Mouse (Mus musculus) adipocyte (in vitro differentiated cells): ENCODE measurements around the gene Slc22a17.
A peak's percentile ranks its signal among the peaks of the same experiment; 100 is the strongest.
"Not testable (repeated sequence)": the region's sequence is repeated elsewhere in the genome, so short reads cannot be mapped to it uniquely, and the experiment has no call there.

ENCODE experiments used
- DNase-seq: peaks from one replicate; pipeline ENCODE4 v3.0.0-alpha.2; 2016; ENCODE audit warnings: low spot score

The Slc22a17 gene

DNA sequence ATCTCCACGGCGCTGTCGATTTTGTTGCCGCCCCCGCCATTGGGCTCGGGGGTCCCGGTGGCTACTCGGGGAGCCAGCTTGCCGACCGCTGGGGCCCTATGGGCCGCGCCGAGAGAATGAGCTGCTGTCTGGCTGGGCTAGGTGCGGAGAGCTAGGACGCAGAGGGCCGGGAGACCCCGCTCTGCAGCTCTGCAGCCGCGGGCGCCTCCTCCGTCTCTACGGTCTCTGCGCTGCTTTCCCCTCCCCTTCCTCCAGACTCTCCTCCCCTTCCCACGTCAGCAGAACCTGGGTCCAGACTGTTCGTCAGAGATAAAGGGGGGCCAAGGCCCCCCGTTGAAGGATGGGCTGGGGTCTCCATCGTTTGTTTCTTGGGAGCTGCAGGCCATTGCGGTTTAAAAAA lies at the start of gene Slc22a17:
Gene Slc22a17, minus strand, starts transcription at position 247 of the 400 bp plus-strand sequence.
- no peak for DNase-seq

DNA sequence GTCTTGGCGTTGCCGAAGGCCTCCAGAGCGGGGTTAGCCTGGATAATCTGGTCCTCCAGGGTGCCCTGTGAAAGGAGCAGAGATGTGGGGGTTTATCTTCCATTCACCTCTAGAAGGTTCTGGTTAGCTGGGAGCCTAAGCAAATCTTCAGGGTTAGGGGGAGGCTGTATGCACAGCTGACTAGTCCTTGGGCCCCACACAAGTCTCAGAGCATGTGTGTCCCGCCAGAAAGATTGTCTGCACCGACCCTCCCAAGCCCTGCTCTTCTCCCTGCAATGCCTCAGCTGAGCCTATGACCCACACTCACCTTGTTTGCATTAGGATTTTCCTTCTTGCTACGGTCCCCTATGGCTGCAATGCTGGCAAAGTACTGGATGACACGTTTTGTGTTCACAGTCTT lies 49.8 kb upstream of the Slc22a17 start:
- DNase-seq = no peak

DNA sequence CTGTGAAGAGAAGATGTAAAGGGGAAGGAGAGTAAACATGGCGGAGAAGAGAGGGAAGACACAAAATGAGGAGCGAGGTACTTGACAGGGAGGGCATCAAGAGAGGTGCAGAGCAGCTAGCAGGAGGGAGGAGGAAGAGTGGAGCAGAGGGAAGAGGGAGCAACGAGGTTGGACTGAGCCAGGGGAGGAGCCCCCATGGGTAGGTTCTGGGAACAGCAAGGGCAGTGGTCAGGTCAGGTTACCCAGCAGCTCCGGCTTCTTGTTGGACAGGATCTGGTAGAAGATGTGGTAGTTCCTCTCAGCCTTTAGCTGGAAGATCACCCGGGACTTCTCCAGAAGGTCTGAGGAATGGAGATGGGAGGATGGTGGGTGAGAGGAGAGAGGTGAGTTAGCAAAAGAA lies 48.6 kb upstream of the Slc22a17 start:
- DNase-seq = no peak

DNA sequence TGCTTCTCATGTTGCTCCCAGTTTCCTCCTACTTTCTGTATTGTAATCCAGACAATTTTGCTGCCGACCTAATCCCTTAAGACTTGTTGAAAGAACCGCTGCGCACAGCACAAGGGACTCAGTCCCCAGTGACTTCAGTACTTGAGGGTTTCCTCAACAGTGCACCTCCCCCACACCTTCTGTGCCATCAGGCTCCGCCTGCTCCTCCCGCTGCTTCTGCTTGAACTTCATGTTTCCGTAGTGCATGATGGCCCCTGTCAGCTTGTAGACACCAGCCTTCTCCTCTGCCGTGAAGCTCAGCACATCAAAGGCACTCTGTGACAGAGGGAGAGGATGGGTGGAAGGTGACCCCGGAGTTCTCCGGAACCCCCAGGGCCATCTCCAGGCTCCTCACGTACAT lies 47.8 kb upstream of the Slc22a17 start:
- DNase-seq = no peak

DNA sequence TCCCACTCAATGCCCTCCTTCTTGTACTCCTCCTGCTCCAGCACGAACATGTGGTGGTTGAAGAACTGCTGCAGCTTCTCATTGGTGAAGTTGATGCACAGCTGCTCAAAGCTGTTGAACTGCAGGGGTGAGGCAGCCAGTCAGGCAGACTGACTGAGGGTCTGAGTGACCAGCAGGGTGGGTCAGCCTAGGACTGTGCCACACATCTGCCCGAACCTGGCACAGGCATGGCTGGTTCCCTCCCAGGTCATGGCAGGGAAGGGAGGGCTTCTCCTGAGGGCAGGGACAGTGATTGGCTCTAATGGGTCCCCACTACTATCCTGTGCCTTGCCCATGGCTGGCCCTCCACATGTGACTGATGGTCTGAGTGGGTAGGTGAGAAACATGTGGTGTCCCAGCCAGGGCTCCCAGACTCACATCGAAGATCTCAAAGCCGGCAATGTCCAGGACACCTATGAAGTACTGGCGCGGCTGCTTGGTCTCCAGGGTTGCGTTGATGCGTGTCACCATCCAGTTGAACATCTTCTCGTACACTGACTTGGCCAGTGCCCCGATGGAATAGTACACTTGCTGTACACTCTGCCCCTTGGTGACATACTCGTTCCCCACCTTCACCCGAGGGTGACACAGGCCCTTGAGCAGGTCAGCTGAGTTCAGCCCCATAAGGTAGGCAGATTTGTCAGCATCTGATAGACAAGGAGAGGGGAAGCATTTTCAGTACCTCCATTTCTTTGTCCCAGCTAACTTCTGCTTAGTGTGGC lies 47.1 kb upstream of the Slc22a17 start:
- DNase-seq = not testable (repeated sequence)

DNA sequence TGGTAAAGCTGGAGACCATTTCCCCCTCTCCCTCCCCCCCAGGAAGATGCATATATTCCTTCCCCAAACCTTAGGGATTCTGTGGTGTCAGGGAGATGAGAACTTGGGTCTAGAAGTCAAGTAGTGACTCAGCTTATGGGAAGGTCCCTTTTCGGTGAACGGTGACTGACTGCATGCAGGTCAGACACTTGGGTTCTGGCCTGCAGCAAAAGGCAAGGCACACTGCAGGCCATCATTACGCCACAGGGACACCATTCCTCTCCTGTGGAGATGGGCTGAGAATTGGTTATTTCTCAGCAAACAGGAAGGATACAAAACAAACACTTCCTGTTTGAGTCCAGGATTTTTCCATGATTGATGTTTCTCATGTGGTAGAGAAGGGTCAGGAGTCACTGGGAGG lies 46.3 kb upstream of the Slc22a17 start:
- no peak for DNase-seq

DNA sequence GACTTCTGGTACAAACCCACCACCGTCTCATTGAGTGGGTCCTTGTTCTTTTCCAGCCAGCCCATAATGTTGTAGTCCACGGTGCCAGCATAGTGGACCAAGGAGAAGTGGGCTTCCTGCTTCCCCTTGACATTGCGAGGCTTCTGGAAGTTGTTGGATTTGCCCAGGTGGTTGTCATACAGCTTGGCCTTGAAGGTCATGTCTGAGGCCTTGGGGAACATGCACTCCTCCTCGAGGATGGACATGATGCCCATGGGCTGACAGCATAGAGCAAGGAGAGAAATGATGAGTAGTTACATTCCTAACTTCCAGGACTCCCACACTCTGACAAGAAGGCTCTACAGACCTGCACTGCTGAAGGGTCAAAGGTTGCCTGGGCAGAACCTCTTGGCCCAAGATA lies 45.6 kb upstream of the Slc22a17 start:
- DNase-seq = no peak

DNA sequence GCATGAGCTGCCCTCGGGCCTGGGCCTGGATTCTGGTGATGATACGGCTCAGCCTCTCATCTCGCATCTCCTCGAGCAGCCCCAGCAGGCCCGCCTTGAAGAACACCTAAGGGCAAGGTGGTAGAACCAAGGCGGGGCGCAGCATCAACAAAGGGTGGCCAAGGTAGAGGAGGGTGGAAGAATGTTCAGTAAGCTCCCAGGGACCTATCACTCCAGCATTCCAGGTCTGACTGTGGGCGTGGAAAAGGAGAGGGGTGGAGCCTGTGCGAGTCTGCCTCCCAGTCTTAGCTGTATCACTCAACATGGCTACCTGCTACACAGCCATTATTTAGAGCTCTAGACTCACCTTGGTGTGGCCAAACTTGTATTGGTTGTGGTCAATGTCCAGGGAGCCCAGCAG lies 43.6 kb upstream of the Slc22a17 start:
- DNase-seq = no peak

DNA sequence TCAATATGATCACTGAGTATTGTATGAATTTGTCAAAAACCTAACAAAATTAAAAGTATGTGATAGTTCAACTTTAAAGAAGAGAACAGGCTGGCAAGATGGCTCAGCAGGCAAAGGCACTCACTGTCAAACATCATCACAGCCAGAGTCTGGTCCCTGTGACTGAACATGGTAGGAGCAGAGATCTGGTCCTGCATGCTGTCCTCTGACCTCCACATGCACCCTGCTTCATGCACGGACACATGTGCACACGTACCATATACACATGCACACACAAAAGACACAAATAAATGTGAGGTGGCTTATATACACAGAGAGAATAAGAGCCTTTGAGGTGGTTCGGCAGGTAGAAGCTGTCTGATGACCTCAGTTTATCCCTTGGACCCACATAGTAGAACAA lies 42.5 kb upstream of the Slc22a17 start:
- no peak for DNase-seq

DNA sequence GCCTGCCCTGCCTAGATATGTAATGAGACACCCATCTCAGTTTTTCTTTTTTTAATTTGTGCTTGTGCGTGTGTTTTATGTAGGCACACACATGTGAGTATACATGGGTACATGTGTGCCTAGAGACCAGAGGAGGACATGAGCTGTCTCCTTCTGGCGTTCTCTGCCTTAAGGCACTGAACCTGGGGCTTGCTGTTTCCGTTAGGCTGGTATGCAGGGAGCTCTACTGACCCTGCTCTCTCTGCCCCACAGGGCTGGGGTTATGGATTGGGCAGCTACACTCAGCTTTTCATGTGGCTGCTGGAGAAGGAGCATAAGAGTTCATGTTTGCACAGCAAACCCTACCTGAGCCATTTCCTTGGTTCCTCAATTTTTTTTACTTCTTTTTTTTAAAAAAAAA lies 41.5 kb upstream of the Slc22a17 start:
- DNase-seq = no peak

DNA sequence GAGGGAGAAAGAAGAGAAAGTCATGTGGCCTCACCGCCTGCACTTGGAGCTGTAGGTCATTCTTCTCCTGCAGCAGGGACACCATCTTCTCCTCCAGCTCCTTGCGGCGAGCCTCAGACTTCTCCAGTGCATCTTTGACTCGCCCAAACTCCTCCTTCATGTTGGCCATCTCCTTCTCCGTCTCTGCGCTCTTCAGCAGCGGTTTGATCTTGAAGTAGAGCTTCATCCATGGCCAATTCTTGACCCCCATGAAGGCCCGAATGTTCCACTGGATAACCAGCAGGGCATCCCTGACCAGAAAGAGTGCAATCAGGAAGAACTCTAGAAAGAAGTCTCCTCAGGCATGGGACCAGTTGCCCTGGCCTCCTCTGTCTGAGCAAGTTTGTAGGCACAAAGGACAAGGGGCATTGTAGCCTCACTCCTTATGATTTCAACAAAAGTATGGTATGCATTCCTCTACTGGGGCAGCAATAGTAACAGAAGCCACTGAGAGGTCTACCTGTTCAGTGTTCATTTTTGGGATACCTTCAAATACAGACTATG lies 40.8 kb upstream of the Slc22a17 start:
- DNase-seq = no peak

DNA sequence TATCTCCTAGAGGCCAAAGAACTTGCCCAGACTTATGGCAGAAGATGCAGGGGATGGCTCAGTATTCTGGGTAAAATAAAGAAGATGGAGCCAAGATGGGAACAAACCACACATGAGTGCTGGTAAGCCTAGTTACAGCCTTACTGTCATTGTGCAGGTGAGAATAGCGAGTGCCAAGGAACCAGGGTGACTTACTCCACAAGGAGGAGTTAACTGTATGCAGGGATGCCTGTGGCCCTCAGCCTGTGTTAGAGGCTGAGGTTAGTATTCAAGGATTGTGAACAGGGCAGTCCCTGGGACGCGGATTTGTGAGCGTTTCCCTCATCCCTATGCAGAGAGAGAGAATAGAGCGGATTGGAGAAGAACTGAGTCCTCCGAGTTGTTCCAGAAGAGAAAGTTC lies 38.7 kb upstream of the Slc22a17 start:
- DNase-seq = no peak

DNA sequence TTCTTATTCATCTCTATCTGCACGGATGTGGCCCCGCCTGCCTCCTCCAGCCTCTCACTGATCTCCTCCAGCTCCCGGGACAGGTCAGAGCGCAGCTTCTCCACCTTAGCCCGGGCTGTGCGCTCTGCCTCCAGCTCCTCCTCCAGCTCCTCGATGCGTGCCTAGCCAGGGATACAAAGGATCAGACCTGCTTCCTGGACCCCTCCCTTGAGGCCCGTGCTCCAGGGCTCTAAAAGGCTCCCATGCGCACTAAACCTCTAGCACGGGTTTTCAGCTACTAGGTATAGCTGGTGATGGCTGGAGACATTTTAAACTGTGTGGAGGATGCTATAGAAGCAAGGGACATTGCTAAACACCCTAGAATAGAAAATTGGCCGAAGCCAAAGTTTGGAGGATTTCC lies 37.6 kb upstream of the Slc22a17 start:
- DNase-seq = no peak

DNA sequence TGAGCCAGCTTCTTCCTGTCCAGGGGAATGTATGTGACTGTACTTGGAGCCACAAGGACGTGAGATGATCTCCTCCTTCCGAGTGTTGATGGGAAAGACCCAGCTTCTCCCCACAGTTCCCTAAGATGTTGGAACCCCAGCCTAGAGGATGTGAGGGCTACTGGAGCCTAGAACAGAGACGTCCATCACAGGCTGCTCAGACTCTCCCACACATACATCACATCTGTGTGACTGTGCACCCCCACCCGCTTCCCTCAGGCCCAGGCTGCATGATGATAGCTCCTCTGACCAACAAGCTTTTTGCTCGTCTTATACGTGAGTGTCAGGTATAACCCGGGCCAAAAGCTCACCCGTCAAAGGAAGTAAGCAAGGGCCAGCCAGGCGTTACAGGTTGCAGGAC lies 35.8 kb upstream of the Slc22a17 start:
- DNase-seq = no peak

DNA sequence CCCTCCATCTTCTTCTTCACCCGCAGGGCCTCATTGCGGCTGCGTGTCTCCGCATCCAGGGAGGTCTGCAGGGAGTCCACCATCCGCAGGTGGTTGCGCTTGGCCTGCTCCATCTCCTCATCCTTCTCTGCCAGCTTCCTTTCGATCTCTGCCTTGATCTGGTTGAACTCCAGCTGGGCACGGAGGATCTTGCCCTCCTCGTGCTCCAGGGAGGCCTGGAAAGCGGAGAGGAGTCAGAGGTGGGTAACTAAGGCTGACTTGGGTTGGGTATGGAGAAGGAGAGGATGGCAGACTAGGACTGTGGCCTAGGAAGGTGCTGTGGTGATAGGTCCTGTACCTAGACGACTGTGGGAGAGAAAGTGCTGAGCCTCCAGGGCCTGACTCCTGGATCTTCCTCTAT lies 34.1 kb upstream of the Slc22a17 start:
- not testable (repeated sequence) for DNase-seq

DNA sequence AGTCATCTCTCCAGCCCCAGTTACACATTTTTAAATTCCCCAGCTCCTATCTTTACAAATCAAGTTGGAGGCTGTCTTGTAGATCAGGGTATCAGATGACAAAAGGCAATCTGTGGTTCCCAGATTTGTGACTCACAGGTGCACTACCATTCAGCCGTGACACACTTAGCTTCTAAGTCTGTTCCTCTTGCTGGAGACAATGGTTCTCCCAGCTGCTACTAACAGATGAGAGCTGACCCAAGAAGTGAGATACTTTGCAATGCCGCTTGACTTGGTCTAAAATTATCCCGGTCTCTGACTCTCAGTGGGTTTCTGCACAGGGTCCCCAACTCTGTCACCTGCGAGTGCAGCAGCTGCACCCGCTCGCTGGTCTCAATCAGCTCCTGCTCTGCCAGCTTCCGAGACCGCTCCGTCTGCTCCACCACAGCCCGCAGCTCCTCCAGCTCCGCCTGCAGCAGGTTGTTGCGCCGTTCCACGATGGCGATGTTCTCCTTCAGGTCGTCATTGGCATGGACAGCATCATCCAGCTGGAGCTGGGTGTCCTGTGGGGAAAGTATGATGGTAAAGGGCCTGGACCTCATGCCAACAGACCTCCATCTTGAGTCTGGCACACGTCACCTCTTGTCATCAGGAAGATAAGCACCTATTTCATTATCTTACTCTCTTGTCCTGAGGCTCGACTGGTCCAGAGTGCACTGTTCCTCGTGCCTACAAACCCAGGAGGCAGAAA lies 33.2 kb upstream of the Slc22a17 start:
- DNase-seq = no peak

DNA sequence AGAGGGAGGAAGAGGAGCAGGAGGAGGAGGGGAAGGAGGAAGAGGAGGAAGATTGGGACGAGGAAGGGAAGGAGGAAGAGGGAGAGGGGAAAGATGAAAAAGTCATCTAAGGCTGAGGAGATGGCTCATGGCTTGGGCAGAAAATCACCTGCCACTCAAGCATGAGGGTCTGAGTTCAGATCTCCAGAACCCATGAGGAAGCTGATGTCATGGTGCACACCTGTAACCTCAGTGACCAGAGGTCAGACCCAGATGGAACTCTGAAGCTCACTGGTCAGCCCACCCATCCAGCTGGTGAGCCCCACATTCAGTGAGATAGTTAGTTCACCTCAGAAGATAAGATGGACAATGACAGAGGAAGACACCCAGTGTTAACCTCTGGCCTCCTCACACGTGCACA lies 32.0 kb upstream of the Slc22a17 start:
- DNase-seq = no peak

DNA sequence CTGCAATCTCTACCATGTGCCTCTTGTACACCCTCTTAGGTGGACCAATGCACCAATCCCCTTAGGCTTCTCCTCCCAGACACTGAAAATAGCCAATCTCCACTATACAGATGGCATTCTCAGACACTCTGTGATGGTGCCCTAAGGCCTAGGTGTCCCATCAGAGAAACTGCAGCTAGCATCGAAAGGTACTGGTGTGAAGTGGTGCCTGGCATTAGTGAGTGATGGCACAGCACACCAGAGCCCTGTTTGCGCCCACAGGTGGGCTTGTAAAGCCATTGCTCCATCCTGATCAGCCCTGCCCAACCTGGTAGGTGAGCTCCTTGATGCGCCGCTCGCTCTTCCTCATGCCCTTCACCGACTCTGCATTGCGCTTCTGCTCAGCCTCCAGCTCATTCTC lies 31.0 kb upstream of the Slc22a17 start:
- DNase-seq = no peak

DNA sequence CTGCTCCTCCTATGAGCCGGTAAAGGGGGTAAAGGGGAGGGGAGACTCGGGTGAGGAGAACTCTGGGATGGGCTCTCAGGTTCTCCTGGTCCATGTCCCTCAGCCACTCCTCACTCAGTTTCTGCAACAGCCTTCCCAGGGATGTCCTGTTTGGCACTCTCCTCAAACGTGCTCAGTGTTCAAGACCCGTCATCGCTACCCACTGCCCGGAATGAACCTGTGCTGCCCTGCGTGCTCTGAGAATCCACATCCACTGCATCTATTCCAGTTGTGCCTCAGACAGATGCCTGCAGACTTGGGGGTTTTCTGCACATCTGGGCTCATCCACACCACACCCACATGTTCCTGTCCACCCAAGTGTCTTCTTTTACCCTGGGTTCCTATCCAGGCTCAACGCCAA lies 29.5 kb upstream of the Slc22a17 start:
- DNase-seq = no peak

DNA sequence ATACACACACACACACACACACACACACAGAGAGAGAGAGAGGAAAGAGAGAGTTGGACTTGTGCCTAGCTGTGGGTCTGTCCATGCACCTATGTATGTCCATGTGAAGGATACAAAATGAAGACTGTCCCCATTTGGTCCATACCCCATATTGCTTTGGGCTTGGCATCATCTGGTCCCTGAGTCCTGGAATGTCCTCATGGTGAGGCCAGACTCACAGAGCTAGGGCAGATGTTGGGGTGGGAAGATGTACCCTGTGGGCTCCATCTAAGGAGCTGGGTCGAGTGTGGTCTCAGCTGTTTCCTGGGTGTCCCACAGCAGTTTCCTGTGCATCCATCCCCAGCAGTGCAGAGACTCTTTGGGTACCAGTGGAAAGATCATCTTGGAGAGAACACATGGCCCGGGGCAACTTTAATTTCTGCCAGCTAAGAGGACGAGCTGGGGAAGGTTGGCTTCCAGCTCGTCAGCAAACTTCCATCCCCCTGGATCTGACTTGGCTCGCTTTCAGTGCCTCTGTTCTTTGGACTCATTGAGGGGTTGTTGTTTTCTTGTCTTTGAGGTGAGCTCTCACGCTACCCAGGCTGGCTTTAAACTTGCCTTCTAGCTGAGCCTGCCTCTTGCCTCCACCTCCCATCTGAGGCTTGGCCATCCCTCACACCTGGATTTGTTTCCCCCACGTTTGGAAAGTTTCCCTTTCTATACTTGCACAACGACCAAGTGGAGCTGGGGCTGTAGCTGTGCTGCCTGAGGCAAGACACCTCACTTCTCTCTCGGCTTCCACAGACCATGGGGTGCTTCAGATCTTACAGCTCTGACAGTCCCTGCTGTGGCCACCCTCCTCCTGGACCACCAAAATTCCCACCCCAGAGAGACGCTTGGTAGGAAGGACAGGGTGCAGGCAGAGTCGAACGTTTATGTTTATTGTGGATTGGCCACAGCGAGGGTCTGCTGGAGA lies 28.4 kb upstream of the Slc22a17 start:
- DNase-seq = no peak

DNA sequence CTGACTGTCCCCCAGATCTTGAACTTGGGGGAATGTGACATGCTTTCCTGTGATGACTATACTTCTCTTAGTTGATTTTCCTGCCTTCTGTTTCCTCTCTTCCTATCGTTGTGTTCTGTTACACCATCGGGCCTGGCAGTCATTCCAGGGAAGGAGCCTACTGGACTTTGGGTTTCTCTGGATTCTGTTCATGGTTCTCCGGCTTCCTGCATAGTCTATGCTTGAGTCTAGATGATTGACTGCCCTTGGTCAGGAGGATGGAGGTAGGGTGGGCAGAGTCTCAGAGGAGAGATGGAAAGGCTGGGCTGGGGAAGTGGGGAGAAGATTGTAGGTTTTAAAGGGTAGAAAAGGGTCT lies 27.2 kb upstream of the Slc22a17 start:
- no peak for DNase-seq

DNA sequence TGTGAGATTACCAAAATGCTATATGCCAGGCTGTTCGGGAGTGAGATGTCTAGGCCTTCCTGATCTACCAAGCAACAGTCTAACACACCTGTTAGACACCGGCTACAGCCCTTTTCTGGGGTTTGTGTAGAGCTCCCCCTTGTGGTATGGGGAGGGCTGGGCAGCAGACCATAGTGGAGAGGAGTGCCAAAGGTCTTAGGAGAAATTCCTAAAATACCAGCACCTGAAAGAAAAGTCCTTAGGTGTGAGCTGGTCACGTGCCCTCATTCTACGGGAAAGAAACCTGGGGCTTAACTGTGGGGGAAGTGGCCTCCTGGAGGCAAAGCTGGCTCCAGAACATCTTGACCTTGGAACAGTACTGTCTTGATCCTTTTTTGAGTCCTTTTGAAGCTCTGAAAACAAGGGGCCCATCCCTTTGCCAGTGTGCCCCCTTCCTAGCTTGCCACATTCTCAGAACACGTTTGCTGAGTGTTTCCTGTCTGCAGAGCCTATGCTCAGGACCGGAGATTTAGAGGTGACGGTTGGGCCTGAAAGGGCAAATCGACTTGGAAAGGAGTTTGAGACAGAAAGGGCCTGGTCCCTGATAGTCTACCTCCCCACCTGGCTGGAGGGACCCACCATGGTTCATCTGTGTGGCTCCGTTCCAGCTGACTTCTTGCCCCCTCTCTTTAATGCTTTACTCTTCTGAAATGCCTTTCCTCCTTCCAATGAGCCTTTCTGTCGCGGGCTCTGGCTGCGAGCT lies 26.7 kb upstream of the Slc22a17 start:
- DNase-seq = peak; percentile 54
